Mouse (Mus musculus) T-cell, adult 2 months (primary cell): ENCODE results near the gene Gm28729.
"Not testable (repeated sequence)": the region's sequence is repeated elsewhere in the genome, so short reads cannot be mapped to it uniquely, and the experiment has no call there.

ENCODE experiments used
- DNase-seq: peaks from one replicate; pipeline ENCODE4 v3.0.0; 2022; ENCODE audit warnings: low spot score

Gene Gm28729

GRCm38 (mm10) chr9:96524972-96525506 lies at the start of gene Gm28729:
Gm28729 (minus strand) TSS chr9:96525264.
- DNase-seq: no peak

- DNase-seq: no peak
Measured at GRCm38 (mm10) chr9:96573252-96573651, 48.2 kb upstream of the Gm28729 start.

GRCm38 (mm10) chr9:96572754-96573153 lies 47.7 kb upstream of the Gm28729 start:
- DNase-seq: no peak

- no peak for DNase-seq
Measured at GRCm38 (mm10) chr9:96566470-96566996, 41.5 kb upstream of the Gm28729 start.

GRCm38 (mm10) chr9:96563501-96563900 lies 38.4 kb upstream of the Gm28729 start:
- DNase-seq: no peak

GRCm38 (mm10) chr9:96559148-96559547 lies 34.1 kb upstream of the Gm28729 start:
- no peak for DNase-seq

- no peak for DNase-seq
Measured at GRCm38 (mm10) chr9:96558594-96558993, 33.5 kb upstream of the Gm28729 start.

GRCm38 (mm10) chr9:96554095-96554494 lies 29.0 kb upstream of the Gm28729 start:
- DNase-seq: no peak

- DNase-seq: no peak
Measured at GRCm38 (mm10) chr9:96545410-96545809, 20.3 kb upstream of the Gm28729 start.

- peak; percentile 28 for DNase-seq
Measured at GRCm38 (mm10) chr9:96543643-96544640, 18.9 kb upstream of the Gm28729 start.

- no peak for DNase-seq
Measured at GRCm38 (mm10) chr9:96538916-96539315, 13.9 kb upstream of the Gm28729 start.

GRCm38 (mm10) chr9:96537615-96537919 lies 12.5 kb upstream of the Gm28729 start:
- no peak for DNase-seq

GRCm38 (mm10) chr9:96536895-96537614 lies 12.0 kb upstream of the Gm28729 start:
- no peak for DNase-seq

GRCm38 (mm10) chr9:96536093-96536492 lies 11.0 kb upstream of the Gm28729 start:
- not testable (repeated sequence) for DNase-seq

GRCm38 (mm10) chr9:96535431-96535830 lies 10.4 kb upstream of the Gm28729 start:
- no peak for DNase-seq

GRCm38 (mm10) chr9:96534256-96534655 lies 9.2 kb upstream of the Gm28729 start:
- no peak for DNase-seq

- no peak for DNase-seq
Measured at GRCm38 (mm10) chr9:96533476-96533875, 8.4 kb upstream of the Gm28729 start.

GRCm38 (mm10) chr9:96532531-96532930 lies 7.5 kb upstream of the Gm28729 start:
- no peak for DNase-seq

GRCm38 (mm10) chr9:96530674-96531081 lies 5.6 kb upstream of the Gm28729 start:
- DNase-seq: no peak

GRCm38 (mm10) chr9:96529961-96530673 lies 5.1 kb upstream of the Gm28729 start:
- DNase-seq: no peak

GRCm38 (mm10) chr9:96526011-96526410 lies 947 bp upstream of the Gm28729 start:
- DNase-seq: no peak

- DNase-seq: no peak
Measured at GRCm38 (mm10) chr9:96523148-96523547, 1.9 kb downstream of the Gm28729 start.
